Comparison of ENCODE assay signal across 14 mouse cellular contexts in genomic region chr7:63957872-63958640, GRCm38 (mm10). TPM values are rescaled to one million over a fixed set of nuclear protein-coding genes. Genes with fewer than 3 reads are reported as not detected.
DNase-seq lines count a peak whose midpoint lies in the region; ATAC-seq lines count a peak whose summit lies in the region.
"Had no signal": no experiment of that assay in that cellular context is flagged by ENCODE, and none has a peak within 500 bp of the region (broad histone marks: within the 10 kb centered on the region; RNA-seq: fewer than 3 reads in every experiment).

No protein-coding gene starts in this region.

- no peaks in the 10 kb centered on the region for H3K36me3 ChIP-seq in forebrain, embryonic 14.5 days (ENCODE audit: control insufficient read depth, insufficient read depth, low read length)

- H3K4me1 ChIP-seq in forebrain, embryonic 14.5 days (ENCODE audit: control insufficient read depth, insufficient read depth, low read length), result peaks cover 28% of the 10 kb centered on the region

- H3K9ac ChIP-seq in forebrain, embryonic 14.5 days (ENCODE audit: low read length), result peak overlapping the region; percentile 14; the same call in 1 of the 2 replicates

- ATAC-seq in forebrain, embryonic 14.5 days, result peak; percentile 52

- peak; percentile 44 to 65 for DNase-seq in left cerebral cortex, postnatal 10 days (ENCODE audit: extremely low spot score in 1 of 2, low spot score in 2 of 2)
- DNase-seq in left cerebral cortex, adult 11 months (ENCODE audit: low spot score), result no peak
- DNase-seq in forebrain, embryonic 14.5 days (ENCODE audit: low spot score), result peak; percentile 76
- DNase-seq in layer of hippocampus, adult 9-11 months, result peak; percentile 78
- DNase-seq in right cerebral cortex, postnatal 10 days (ENCODE audit: low spot score in 2 of 2), result peak; percentile 71 to 89
- no peak for DNase-seq in urinary bladder, postnatal 10 days (ENCODE audit: low spot score)
- DNase-seq in adrenal gland, adult (ENCODE audit: inconsistent age in 2 of 2, low spot score in 1 of 2), result no peak
- DNase-seq in c-Kit-positive CD71-positive TER-119-positive erythroid progenitor cells, embryonic 14.5 days (ENCODE audit: low spot score), result no peak
- DNase-seq: adrenal gland, adult 2 months; kidney, adult 8-10 months; liver had no signal

- H3K4me2 ChIP-seq in forebrain, embryonic 14.5 days (ENCODE audit: low read length), result peak overlapping the region; percentile 4; the same call in 1 of the 2 replicates

- intact Hi-C loops in left cerebral cortex, postnatal 10 days (cut with DNase I), result no loop called here

- no peak overlapping the region for H3K4me3 ChIP-seq in forebrain, embryonic 14.5 days (ENCODE audit: low read depth, low read length)

- 34% methylated on average over 12 of the region's 12 CpGs for WGBS in forebrain, embryonic 14.5 days

- H3K27me3 ChIP-seq in forebrain, embryonic 14.5 days (replicated peaks; ENCODE audit: control insufficient read depth, insufficient read depth, low read length), result no peaks in the 10 kb centered on the region

- peak overlapping the region; percentile 98 for H3K27ac ChIP-seq in forebrain, embryonic 14.5 days (ENCODE audit: low read depth, low read length)

- no peaks in the 10 kb centered on the region for H3K9me3 ChIP-seq in forebrain, embryonic 14.5 days (replicated peaks; ENCODE audit: control insufficient read depth, low read length)

RNA-seq across cellular contexts. Expression of gene Klf13, which starts 19.3 kb away (rescaled TPM):
- total RNA-seq in left cerebral cortex, postnatal 10 days (2021), result 100 to 1,000 TPM; 148 to 154 TPM
- polyA plus RNA-seq in forebrain, embryonic 14.5 days (2014; fragmentation: Nextera tagmentation; extraction: Ambion mirVana), result 28.2 and 33.2 TPM in 2 replicates

RNA-seq across cellular contexts. Expression of gene E030018B13Rik, which starts 41.4 kb away (rescaled TPM):
- not detected for total RNA-seq in left cerebral cortex, postnatal 10 days (2021)
- not detected in 2 replicates for polyA plus RNA-seq in forebrain, embryonic 14.5 days (2014; fragmentation: Nextera tagmentation; extraction: Ambion mirVana)
- total RNA-seq: adrenal gland, adult 2 months; heart, adult 8-10 months had no signal
- polyA plus RNA-seq: adrenal gland, adult 2 months; CD4-positive, CD25-positive, alpha-beta regulatory T cell, adult 4 months; embryonic facial prominence, embryonic 14.5 days had no signal

Comparison
In these comparisons a context has a peak if more than half of its experiments do, and no peak if none do; other contexts are left out.
1. DNase-seq: peak in left cerebral cortex, postnatal 10 days (2 of 2), forebrain, embryonic 14.5 days (single experiment), layer of hippocampus, adult 9-11 months (single experiment) and right cerebral cortex, postnatal 10 days (2 of 2); none in left cerebral cortex, adult 11 months (single experiment), urinary bladder, postnatal 10 days (single experiment), adrenal gland, adult (0 of 2) and c-Kit-positive CD71-positive TER-119-positive erythroid progenitor cells, embryonic 14.5 days (single experiment).